Mouse (Mus musculus) limb, embryonic 10.5 days (tissue): ENCODE measurements at regions not wholly inside any gene's neighbourhood (a gene's known extent, or its start where the extent isn't known, plus 50 kb on each side); places are given as distances from the start of the nearest gene placed in this dataset.

ENCODE experiments used
- DNase-seq: peaks from one replicate; pipeline ENCODE4 v3.0.0-alpha.2; 2017; ENCODE audit warnings: low spot score
- H3K27ac ChIP-seq: fragments of 300-500 bp; sonication (generic); 2 replicates; pipeline ENCODE4 v1.5.1; 2016; ENCODE audit warnings: mild to moderate bottlenecking
- H3K27me3 ChIP-seq: fragments of 300-500 bp; sonication (generic); 2 replicates; pipeline ENCODE4 v1.6.1; 2016; ENCODE audit warnings: low read depth, mild to moderate bottlenecking; ENCODE audit not compliant: poor library complexity, severe bottlenecking
- H3K36me3 ChIP-seq: fragments of 300-500 bp; sonication (generic); 2 replicates; pipeline ENCODE4 v1.6.1; 2016; ENCODE audit warnings: mild to moderate bottlenecking, moderate library complexity
- H3K4me1 ChIP-seq: fragments of 300-500 bp; sonication (generic); 2 replicates; pipeline ENCODE4 v1.6.1; 2016
- H3K4me3 ChIP-seq: fragments of 300-500 bp; sonication (generic); 2 replicates; pipeline ENCODE4 v1.5.1; 2016; ENCODE audit warnings: mild to moderate bottlenecking, moderate library complexity
- H3K9me3 ChIP-seq: fragments of 300-500 bp; sonication (generic); replicated peaks from 2 replicates; pipeline ENCODE4 v1.6.1; 2016; ENCODE audit warnings: mild to moderate bottlenecking
- WGBS: fragments of 180-500 bp; shearing (Covaris S2); methylation state at CpG from one replicate; pipeline ENCODE4 v1.1.7; 2016; 5-methylcytosine and 5-hydroxymethylcytosine counted together

DNA sequence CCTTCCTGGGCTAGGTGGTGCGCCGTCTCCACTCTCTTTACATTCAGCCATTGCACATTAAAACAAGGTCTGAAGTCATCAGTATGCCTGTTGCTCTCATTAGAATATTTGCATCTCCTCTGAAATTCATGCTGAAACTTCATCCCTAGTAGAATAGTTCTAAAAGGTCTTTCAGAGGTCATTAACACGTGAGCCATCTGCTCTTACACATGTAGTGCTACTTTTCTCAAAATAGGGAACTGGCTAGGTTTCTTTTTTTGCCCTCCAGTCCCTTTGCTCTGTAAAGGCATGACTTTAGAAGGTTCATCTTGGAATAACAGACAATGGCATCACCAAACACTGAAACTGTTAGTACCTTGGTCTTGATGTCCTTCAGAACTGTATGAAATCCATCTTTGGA is 85.6 kb downstream of the Gm13691 start:
- 79% methylated on average over 3 of the region's 3 CpGs for WGBS
- DNase-seq, result no peak
- Histone ChIP-seq H3K4me3 (no peak overlapping the region), H3K27me3 (no peaks in the 10 kb centered on the region), H3K27ac (no peak overlapping the region), H3K36me3 (no peaks in the 10 kb centered on the region), H3K4me1 (no peaks in the 10 kb centered on the region), H3K9me3 (no peaks in the 10 kb centered on the region)

DNA sequence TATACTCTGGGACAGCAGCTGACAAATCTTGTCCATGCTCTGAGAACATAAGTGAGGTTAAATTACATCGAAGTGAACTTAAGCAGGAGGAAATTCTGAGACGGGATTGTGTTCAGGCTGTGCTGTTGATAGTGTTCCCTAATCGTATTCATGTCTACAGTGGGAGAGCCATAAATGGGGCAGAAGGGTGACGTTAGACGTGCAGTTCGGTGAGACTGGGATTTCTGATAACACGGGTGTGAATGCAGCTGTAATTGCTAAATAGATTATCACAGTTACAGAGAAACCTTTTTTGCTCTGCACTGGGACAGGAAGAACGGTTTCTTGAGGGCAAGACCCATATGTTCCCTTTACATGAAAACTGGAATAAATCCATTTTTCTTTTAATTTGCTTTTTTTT is 88.9 kb downstream of the Gm13691 start:
- Histone ChIP-seq H3K36me3 (no peaks in the 10 kb centered on the region), H3K4me3 (no peak overlapping the region), H3K9me3 (no peaks in the 10 kb centered on the region), H3K27ac (no peak overlapping the region), H3K4me1 (no peaks in the 10 kb centered on the region), H3K27me3 (no peaks in the 10 kb centered on the region)
- WGBS, result 84% methylated on average over 8 of the region's 8 CpGs
- DNase-seq, result no peak

DNA sequence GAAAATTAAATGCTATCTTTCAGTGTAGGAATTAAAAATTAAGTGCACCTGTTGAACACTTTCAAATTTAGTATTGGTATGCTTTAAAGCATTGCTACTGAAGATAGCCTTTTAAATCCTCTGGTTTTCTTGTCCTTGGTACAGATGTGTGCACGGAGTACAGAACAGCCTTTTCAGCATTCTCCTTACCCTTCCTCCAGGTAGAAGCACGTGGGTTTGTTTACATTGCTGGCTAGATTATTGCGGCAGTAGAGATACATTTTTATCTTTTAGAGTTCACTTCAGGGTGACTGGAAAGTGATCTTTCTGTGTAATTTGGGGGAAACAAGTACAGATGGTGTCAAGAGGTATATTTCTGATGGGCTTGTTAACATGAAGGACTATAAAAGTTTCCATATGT is 89.9 kb downstream of the Gm13691 start:
- Histone ChIP-seq H3K27me3 (no peaks in the 10 kb centered on the region), H3K4me3 (no peak overlapping the region), H3K27ac (no peak overlapping the region), H3K9me3 (no peaks in the 10 kb centered on the region), H3K36me3 (no peaks in the 10 kb centered on the region), H3K4me1 (no peaks in the 10 kb centered on the region)
- WGBS, result 80% methylated on average over 3 of the region's 3 CpGs
- no peak for DNase-seq

DNA sequence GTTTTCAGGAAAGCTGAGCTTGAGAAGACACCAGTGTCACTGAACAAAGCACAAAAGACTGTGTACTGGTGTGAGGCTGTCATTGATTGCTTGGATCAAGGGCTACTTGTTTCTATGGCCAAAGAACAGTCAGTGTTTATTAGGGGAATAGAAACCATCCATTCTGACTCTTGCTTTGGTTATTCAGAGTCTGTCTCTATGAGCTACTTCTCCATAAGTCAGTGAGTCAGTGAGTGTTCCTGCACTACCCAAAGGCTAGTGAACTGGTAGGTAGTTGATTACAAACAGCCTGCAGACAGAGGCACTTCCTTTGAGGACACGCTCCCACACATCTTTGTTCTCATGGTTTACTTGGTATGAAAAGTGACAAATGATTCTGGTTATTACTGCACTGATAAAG is 104.4 kb downstream of the Gm13691 start:
- Histone ChIP-seq H3K4me1 (no peaks in the 10 kb centered on the region), H3K4me3 (no peak overlapping the region), H3K9me3 (no peaks in the 10 kb centered on the region), H3K36me3 (no peaks in the 10 kb centered on the region), H3K27ac (no peak overlapping the region), H3K27me3 (no peaks in the 10 kb centered on the region)
- 89% methylated on average over 1 of the region's 1 CpGs for WGBS
- DNase-seq, result no peak

DNA sequence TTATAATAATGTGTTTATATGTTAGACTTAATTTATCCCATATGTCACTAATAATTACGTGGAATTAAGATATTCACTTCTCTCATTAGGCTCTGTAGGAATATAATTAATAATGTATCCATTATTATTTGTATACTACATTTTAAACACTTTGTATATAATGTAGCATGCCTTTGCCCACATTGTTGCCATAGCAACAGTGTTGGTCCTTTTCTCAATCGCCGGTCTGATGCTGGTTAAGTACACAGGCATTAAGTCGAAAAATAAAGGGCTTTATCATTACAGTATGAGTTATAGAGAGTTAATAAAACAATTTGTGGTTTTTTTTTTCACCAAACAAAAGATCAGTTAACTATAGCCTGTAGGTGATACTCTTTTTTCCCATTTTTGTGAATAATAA is 108.4 kb downstream of the Gm13691 start:
- H3K27me3 ChIP-seq, result no peaks in the 10 kb centered on the region
- no peak for DNase-seq
- no peak overlapping the region for H3K27ac ChIP-seq
- no peak overlapping the region for H3K4me3 ChIP-seq
- WGBS, result 89% methylated on average over 4 of the region's 4 CpGs
- no peaks in the 10 kb centered on the region for H3K9me3 ChIP-seq
- no peaks in the 10 kb centered on the region for H3K4me1 ChIP-seq
- H3K36me3 ChIP-seq, result no peaks in the 10 kb centered on the region

DNA sequence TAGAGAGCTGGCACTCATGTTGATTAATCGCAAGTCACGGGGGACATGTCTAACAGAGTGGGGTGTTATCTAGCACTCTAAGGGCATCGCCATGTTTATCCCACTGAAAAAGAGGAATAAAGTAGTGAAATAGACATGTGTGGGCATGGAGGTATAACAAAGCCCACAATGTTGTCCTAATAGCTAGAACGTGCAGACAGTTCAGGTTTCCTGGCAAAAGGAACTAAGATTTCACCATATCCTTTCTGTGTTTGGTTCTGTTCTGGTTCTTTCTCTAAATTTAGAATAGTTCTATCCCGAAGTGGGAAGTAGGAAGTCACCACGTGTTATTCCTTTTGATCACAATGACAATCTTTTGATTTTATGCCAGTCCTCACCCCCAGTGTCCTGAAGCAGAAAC is 123.2 kb downstream of the Gm13691 start:
- no peak overlapping the region for H3K4me3 ChIP-seq
- H3K9me3 ChIP-seq, result no peaks in the 10 kb centered on the region
- 83% methylated on average over 6 of the region's 6 CpGs for WGBS

DNA sequence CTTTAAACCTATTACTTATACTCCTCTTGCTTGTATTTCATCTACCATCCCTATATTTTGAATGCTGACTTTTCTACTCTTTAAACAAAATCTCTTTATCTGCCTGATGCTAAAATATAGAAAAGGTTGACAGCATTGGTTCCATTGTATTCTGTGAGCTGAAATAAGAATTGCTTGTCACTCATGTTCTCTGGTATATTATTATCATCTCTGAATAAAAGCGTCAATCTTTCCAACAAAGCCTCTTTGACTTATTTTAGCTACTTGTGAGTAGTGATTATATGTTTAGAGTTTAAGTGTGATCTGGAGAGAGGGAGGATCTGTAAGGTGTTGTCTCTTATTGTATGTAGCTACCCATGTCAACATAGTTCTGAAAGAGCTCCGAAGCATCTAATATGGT is 129.5 kb downstream of the Gm13691 start:
- no peaks in the 10 kb centered on the region for H3K9me3 ChIP-seq
- H3K4me1 ChIP-seq, result no peaks in the 10 kb centered on the region
- no peak overlapping the region for H3K4me3 ChIP-seq
- H3K27ac ChIP-seq, result no peak overlapping the region
- DNase-seq, result no peak
- WGBS, result 92% methylated on average over 2 of the region's 2 CpGs
- H3K27me3 ChIP-seq, result no peaks in the 10 kb centered on the region
- H3K36me3 ChIP-seq, result no peaks in the 10 kb centered on the region

More for the DNA sequence above, 123.2 kb downstream of the Gm13691 start:
- no peaks in the 10 kb centered on the region for H3K27me3 ChIP-seq
- no peaks in the 10 kb centered on the region for H3K36me3 ChIP-seq
- no peak for DNase-seq
- no peaks in the 10 kb centered on the region for H3K4me1 ChIP-seq
- no peak overlapping the region for H3K27ac ChIP-seq

DNA sequence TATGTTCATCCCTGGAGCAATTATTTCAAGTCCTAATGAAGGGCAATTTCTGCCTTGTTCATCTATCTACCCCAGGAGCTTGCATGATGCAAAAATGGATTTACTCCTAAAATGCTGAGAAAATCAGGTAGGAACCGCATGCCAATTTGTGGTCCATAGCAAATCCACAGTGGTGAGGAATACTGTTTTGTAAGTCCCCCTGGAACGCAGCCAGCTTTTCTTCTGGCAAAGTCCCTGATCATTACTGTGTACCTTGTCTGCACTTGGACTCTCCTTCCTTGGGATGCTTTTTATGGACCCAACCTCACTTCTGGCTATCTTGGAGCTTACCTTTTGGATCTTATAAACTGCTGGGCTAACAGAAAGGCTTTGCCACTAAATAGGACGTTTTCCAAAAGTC is 137.2 kb downstream of the Gm13691 start:
- H3K27me3 ChIP-seq, result no peaks in the 10 kb centered on the region
- no peak overlapping the region for H3K4me3 ChIP-seq
- H3K4me1 ChIP-seq, result no peaks in the 10 kb centered on the region
- no peak for DNase-seq
- no peaks in the 10 kb centered on the region for H3K36me3 ChIP-seq
- 86% methylated on average over 3 of the region's 3 CpGs for WGBS
- H3K9me3 ChIP-seq, result no peaks in the 10 kb centered on the region
- H3K27ac ChIP-seq, result no peak overlapping the region

DNA sequence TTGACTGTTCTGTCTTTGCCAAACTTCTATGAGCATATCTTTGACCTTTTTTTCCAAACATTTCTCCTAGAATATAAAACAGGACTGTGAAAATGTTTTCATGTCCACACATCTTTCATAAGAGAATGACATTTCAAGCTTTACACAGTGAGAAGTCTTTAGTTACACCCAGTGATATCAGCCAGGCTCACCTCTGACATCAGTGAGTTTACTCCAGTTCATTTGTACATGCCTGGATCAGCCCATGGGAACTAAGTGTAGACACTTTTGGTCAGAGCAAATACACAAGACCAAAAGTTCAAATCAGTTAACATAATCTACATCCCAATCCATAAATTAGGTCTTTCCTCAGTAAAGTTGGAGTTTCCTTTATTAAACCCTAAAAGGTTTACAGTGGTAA is 171.4 kb downstream of the Gm13691 start:
- Histone ChIP-seq H3K36me3 (no peaks in the 10 kb centered on the region), H3K4me3 (no peak overlapping the region), H3K27ac (no peak overlapping the region), H3K27me3 (no peaks in the 10 kb centered on the region), H3K4me1 (no peaks in the 10 kb centered on the region), H3K9me3 (no peaks in the 10 kb centered on the region)
- no peak for DNase-seq

DNA sequence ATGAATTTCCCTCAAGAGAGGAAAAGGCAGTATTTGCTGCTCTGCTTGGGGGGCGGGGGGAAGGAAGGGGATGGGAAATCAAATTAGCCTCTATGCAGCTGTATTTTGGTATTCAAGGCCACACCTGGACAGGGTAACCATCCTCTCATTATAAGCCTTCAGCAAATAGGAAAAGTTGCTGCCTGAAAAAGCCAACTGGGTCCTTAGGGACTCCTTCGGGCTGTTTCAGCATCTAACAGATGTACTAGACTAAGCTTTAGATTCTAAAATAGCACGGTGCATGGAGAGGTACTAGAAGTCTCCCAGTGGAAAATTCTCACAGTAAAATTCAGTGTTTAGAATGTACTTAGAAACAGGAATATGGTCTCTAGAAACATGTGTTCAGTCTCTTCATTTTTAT is 183.1 kb downstream of the Gm13691 start:
- Histone ChIP-seq H3K27me3 (no peaks in the 10 kb centered on the region), H3K4me3 (no peak overlapping the region), H3K27ac (no peak overlapping the region), H3K4me1 (no peaks in the 10 kb centered on the region), H3K36me3 (no peaks in the 10 kb centered on the region), H3K9me3 (no peaks in the 10 kb centered on the region)
- 87% methylated on average over 3 of the region's 3 CpGs for WGBS
- DNase-seq, result no peak

DNA sequence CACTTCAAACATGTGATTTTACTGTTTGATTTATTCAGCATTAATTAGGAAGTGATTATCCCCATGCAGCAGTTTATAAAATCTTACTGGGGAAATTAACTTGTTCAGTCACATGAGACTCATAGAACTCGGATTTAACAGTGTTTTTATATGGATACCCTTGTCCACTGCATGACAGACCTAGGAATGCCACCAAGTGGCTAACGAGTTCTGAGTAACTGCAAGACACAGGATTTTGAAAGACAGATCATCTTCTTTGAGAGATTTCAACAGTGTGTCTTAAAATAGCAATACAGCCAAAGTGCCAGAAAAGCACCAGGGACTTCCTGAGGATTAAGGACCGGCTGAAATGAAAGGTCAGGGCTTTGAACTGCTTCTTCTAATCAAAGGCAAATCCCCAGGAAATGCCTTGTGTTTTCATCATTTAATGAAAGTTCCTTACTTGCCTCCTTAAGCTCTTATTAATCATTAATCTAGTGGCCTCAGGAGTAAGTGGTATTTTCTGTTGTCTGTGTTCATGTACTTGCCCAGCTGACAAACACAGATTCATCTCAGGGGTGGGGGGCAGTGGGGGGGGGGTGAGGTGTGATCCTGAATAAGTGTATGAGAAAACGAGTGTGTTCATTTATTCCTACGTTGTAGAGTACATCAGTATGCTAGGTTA is 193.4 kb downstream of the Gm13691 start:
- 32% methylated on average over 5 of the region's 5 CpGs for WGBS
- no peak for DNase-seq

DNA sequence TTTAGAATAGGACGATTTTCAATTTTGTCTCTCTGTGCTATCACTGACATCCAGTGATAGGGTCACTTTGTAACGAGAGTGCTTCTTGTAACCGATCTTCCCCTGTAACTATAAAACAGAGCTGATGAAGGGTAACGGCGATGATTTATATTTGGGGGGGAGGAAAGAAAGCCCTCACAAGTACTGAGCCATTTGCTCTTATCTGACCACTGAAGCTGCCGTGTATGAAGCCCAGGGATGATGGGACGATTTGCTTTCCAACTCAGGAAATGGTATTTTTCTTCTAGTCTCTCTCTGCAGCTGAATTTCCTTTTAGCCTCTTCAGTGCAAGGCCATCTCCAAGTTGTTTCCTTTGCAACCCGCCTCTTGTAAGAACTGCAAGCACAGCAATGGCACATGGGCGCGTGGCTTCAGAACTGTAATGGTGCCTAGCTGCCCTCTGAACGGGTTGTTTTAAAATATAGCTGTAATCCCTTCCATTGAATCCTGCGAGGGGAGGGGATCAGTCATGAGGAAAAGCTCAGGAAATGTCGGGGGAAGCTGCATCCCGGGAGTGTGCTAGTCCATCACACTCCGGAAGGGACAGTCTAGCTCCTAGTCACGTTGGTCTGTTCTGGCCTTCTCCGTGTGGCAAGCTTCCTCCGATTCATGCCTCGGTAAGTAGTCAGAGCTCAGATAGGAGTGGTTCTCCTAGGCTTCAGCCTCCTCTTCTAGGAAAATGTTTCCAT is 194.1 kb downstream of the Gm13691 start:
- H3K9me3 ChIP-seq, result no peaks in the 10 kb centered on the region
- 0 out of 2 replicates have a peak overlapping the region, but pooled peaks have one; percentile 6 for H3K27ac ChIP-seq
- DNase-seq, result peak; percentile 30
- no peaks in the 10 kb centered on the region for H3K36me3 ChIP-seq
- peaks cover 21% of the 10 kb centered on the region for H3K4me1 ChIP-seq
- no peaks in the 10 kb centered on the region for H3K27me3 ChIP-seq
- 67% methylated on average over 19 of the region's 19 CpGs for WGBS
- no peak overlapping the region for H3K4me3 ChIP-seq

More for the DNA sequence above, 193.4 kb downstream of the Gm13691 start:
- Histone ChIP-seq H3K9me3 (no peaks in the 10 kb centered on the region), H3K27me3 (no peaks in the 10 kb centered on the region), H3K27ac (no peak overlapping the region), H3K4me3 (no peak overlapping the region), H3K36me3 (no peaks in the 10 kb centered on the region), H3K4me1 (peaks cover 21% of the 10 kb centered on the region)

DNA sequence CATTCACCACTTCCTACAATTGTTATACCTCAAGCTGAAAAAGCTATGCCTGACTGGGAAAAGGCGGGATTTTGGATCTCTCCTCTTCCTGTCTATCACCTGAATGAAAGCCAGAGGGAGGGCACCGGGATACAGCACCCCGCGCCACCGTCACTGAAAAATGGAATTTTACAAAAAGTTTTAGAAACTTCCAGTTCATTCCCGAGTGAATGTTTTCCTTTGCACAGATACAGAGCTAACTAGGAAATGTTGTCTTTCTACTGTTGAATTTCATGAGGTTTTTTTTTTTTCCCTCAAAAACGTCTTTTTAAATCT is 194.6 kb downstream of the Gm13691 start:
- 86% methylated on average over 7 of the region's 7 CpGs for WGBS
- Histone ChIP-seq H3K36me3 (no peaks in the 10 kb centered on the region), H3K4me3 (no peak overlapping the region), H3K4me1 (peaks cover 21% of the 10 kb centered on the region), H3K27me3 (no peaks in the 10 kb centered on the region), H3K9me3 (no peaks in the 10 kb centered on the region), H3K27ac (no peak overlapping the region)
- no peak for DNase-seq
